Mouse (Mus musculus) CH12.LX (cell line): Measurements from ENCODE around the gene BC016579. TPM values are rescaled to one million over a fixed set of nuclear protein-coding genes. Genes with fewer than 3 reads are reported as not detected.

ENCODE experiments used
- DNase-seq: peaks from one replicate; pipeline ENCODE4 v3.0.0-alpha.2; 2013; ENCODE audit errors: extremely low read depth
- H3K27ac ChIP-seq: 2 replicates; pipeline ENCODE4 v1.5.1; 2012; ENCODE audit warnings: low read depth, mild to moderate bottlenecking, control low read depth, moderate library complexity; ENCODE audit not compliant: insufficient read depth
- H3K27me3 ChIP-seq: replicated peaks from 2 replicates; pipeline ENCODE3; 2012; ENCODE audit warnings: inconsistent platforms
- H3K36me3 ChIP-seq, 2 experiments: replicated peaks in 1 of 2; 2 replicates each; pipeline versions ENCODE3 to v1.6.1; 2012; ENCODE audit warnings: inconsistent platforms in 1 of 2, low read length in 1 of 2, mild to moderate bottlenecking in 1 of 2, mixed read lengths in 1 of 2, moderate library complexity in 1 of 2; ENCODE audit not compliant: control insufficient read depth in 1 of 2, insufficient read depth in 1 of 2
- H3K4me1 ChIP-seq, 2 experiments: 2 replicates each; pipeline ENCODE4 v1.6.1; 2012; ENCODE audit warnings: inconsistent platforms in 1 of 2, moderate library complexity in 1 of 2; ENCODE audit not compliant: insufficient read depth in 2 of 2, control insufficient read depth in 1 of 2
- H3K4me2 ChIP-seq: 2 replicates; pipeline ENCODE4 v1.6.1; 2012; ENCODE audit warnings: low read depth, mild to moderate bottlenecking, control low read depth; ENCODE audit not compliant: poor library complexity, insufficient read depth, severe bottlenecking
- H3K4me3 ChIP-seq, 3 experiments: fragments of 150-350 bp in 1 of 3; sonication (generic) in 1 of 3; replicated peaks in 1 of 3; 2 replicates each; pipeline versions ENCODE3 to v1.5.1; 2011 to 2012; ENCODE audit warnings: low read depth in 2 of 3, low read length in 2 of 3, mild to moderate bottlenecking in 2 of 3, moderate library complexity in 2 of 3, control low read depth in 1 of 3, improper control_type of control experiment in 1 of 3, inconsistent platforms in 1 of 3, mixed read lengths in 1 of 3; ENCODE audit not compliant: poor library complexity in 1 of 3
- H3K79me2 ChIP-seq: replicated peaks from 2 replicates; pipeline ENCODE4 v1.6.1; 2012; ENCODE audit warnings: mild to moderate bottlenecking, moderate library complexity; ENCODE audit not compliant: control insufficient read depth, poor library complexity, insufficient read depth, severe bottlenecking; ENCODE audit errors: extremely low read depth
- H3K9ac ChIP-seq: 2 replicates; pipeline ENCODE4 v1.6.1; 2012; ENCODE audit warnings: low read depth, mild to moderate bottlenecking, control low read depth, moderate library complexity; ENCODE audit not compliant: insufficient read depth
- H3K9me3 ChIP-seq: replicated peaks from 2 replicates; pipeline ENCODE3; 2012; ENCODE audit warnings: low read length, inconsistent platforms, mixed read lengths
- CHD2 ChIP-seq: IDR thresholded peaks from 2 replicates; pipeline ENCODE4 v1.6.1; 2011; ENCODE audit warnings: low read length, improper control_type of control experiment
- CTCF ChIP-seq, 2 experiments: IDR thresholded peaks in 1 of 2; conservative IDR thresholded peaks in 1 of 2; 2 replicates each; pipeline ENCODE4 v1.5.1; 2011 to 2012; ENCODE audit warnings: low read depth in 2 of 2, low read length in 2 of 2, improper control_type of control experiment in 1 of 2, inconsistent platforms in 1 of 2, mild to moderate bottlenecking in 1 of 2, moderate library complexity in 1 of 2
- ELF1 ChIP-seq: IDR thresholded peaks from 2 replicates; pipeline ENCODE4 v1.6.1; 2014; ENCODE audit warnings: low read depth, mild to moderate bottlenecking, inconsistent platforms, low read length, improper control_type of control experiment
- HCFC1 ChIP-seq: IDR thresholded peaks from 2 replicates; pipeline ENCODE4 v1.6.1; 2012; ENCODE audit warnings: low read depth, mild to moderate bottlenecking, inconsistent platforms, low read length, improper control_type of control experiment
- IRF4 ChIP-seq: IDR thresholded peaks from 2 replicates; pipeline ENCODE4 v1.6.1; 2014; ENCODE audit warnings: low read depth, mild to moderate bottlenecking, inconsistent platforms, low read length, improper control_type of control experiment
- JUND ChIP-seq: conservative IDR thresholded peaks from 2 replicates; pipeline ENCODE4 v1.6.1; 2011; ENCODE audit warnings: low read depth, low read length, improper control_type of control experiment
- MAX ChIP-seq: IDR thresholded peaks from 2 replicates; pipeline ENCODE4 v1.6.1; 2011; ENCODE audit warnings: low read length, improper control_type of control experiment
- MEF2A ChIP-seq: IDR thresholded peaks from 2 replicates; pipeline ENCODE4 v1.6.1; 2014; ENCODE audit warnings: low read depth, mild to moderate bottlenecking, inconsistent platforms, low read length, improper control_type of control experiment, borderline replicate concordance
- RAD21 ChIP-seq: IDR thresholded peaks from 2 replicates; pipeline ENCODE4 v1.6.1; 2011; ENCODE audit warnings: low read depth, mild to moderate bottlenecking, low read length, improper control_type of control experiment, moderate library complexity
- SMC3 ChIP-seq: IDR thresholded peaks from 2 replicates; pipeline ENCODE4 v1.6.1; 2011; ENCODE audit warnings: low read depth, low read length, improper control_type of control experiment
- TBP ChIP-seq: conservative IDR thresholded peaks from 2 replicates; pipeline ENCODE4 v1.6.1; 2011; ENCODE audit warnings: low read depth, low read length, improper control_type of control experiment
- UBTF ChIP-seq: IDR thresholded peaks from 2 replicates; pipeline ENCODE4 v1.6.1; 2012; ENCODE audit warnings: low read depth, mild to moderate bottlenecking, inconsistent platforms, low read length, improper control_type of control experiment, moderate library complexity
- USF1 ChIP-seq: IDR thresholded peaks from 2 replicates; pipeline ENCODE4 v1.6.1; 2014; ENCODE audit warnings: low read depth, mild to moderate bottlenecking, inconsistent platforms, low read length, improper control_type of control experiment
- ZNF384 ChIP-seq: IDR thresholded peaks from 2 replicates; pipeline ENCODE4 v1.6.1; 2012; ENCODE audit warnings: low read depth, low read length, improper control_type of control experiment, inconsistent platforms
- dilution Hi-C: fragments of 300-500 bp; cut with MboI; formaldehyde crosslinking; loops from 2 replicates; pipeline ENCODE4 v1.14.3; 2020; ENCODE audit warnings: low sequenced_read_pairs; ENCODE audit not compliant: extremely low pct_unique_long_range_greater_than_20kb, extremely low pct_ligation_motif_present
- in situ Hi-C: fragments of 300-500 bp; cut with MboI; formaldehyde crosslinking; loops from 3 replicates; pipeline ENCODE4 v1.14.3; 2019; ENCODE audit warnings: low sequenced_read_pairs, low pct_ligation_motif_present, low pct_unique_long_range_greater_than_20kb, mixed read lengths
- polyA plus RNA-seq: library from polyadenylated mRNA; unstranded; fragments of >175 nt; gene quantifications from 2 replicates; pipeline ENCODE4 v1.2.1, GENCODE M21; 2012; ENCODE audit warnings: low read depth; ENCODE audit not compliant: insufficient read length
- total RNA-seq, 2 experiments: library from RNA; depleted of rRNA; stranded (reverse); fragments of 300-350 nt in 1 of 2; fragments of >200 nt in 1 of 2; gene quantifications; 2 replicates each; pipeline ENCODE4 v1.2.3; 2012 to 2014

BC016579 gene
- total and polyA plus RNA-seq, 3 experiments: not detected

- TF ChIP-seq SMC3 (peak; percentile 50), HCFC1 (no peak), USF1 (no peak), CTCF (conservative IDR thresholded peaks at IDR 0.05 in 1 of 2, IDR thresholded peaks at IDR 0.05 in 1 of 2; ENCODE audit: low read depth in 2 of 2, low read length in 2 of 2) (peak; percentile 51 to 79), MAX (no peak), ELF1 (no peak), IRF4 (peak; percentile 50; the same call in 1 of the 2 replicates), JUND (no peak), RAD21 (peak; percentile 82)
- Histone ChIP-seq H3K4me2 (no peak overlapping the region), H3K36me3 (no peaks in the 10 kb centered on the region), H3K9ac (no peak overlapping the region), H3K4me1 (peaks cover 0 to 2% of the 10 kb centered on the region in 2 experiments; a peak in 1 of 4 replicates), H3K79me2 (no peaks in the 10 kb centered on the region), H3K9me3 (no peaks in the 10 kb centered on the region), H3K27ac (no peak overlapping the region), H3K27me3 (no peaks in the 10 kb centered on the region), H3K4me3 (no peak overlapping the region)
- in situ Hi-C loops: no loop called here
- dilution Hi-C loops: no loop called here
- DNase-seq: peak; percentile 36
Measured at GRCm38 (mm10) chr16:45676462-45676861, 22.6 kb upstream of the BC016579 start.

GRCm38 (mm10) chr16:45670005-45670404 lies 16.1 kb upstream of the BC016579 start:
- Histone ChIP-seq H3K4me1 (peaks cover 5 to 8% of the 10 kb centered on the region in 2 experiments; a peak in 2 of 4 replicates), H3K9ac (no peak overlapping the region), H3K9me3 (no peaks in the 10 kb centered on the region), H3K4me3 (no peak overlapping the region), H3K36me3 (no peaks in the 10 kb centered on the region), H3K79me2 (no peaks in the 10 kb centered on the region), H3K4me2 (no peak overlapping the region), H3K27ac (no peak overlapping the region), H3K27me3 (no peaks in the 10 kb centered on the region)
- DNase-seq: no peak
- dilution Hi-C loops (no loop called here), in situ Hi-C loops (no loop called here)
- TF ChIP-seq TBP (no peak), RAD21 (no peak), CHD2 (no peak), JUND (no peak)

- TF ChIP-seq ZNF384 (no peak), MEF2A (no peak), UBTF (no peak)
- in situ Hi-C loops (no loop called here), dilution Hi-C loops (no loop called here)
- no peaks in the 10 kb centered on the region for H3K36me3 ChIP-seq
- no peaks in the 10 kb centered on the region for H3K9me3 ChIP-seq
- H3K27ac ChIP-seq: no peak overlapping the region
- peaks cover 5 to 8% of the 10 kb centered on the region in 2 experiments; a peak in 2 of 4 replicates for H3K4me1 ChIP-seq
- no peak for DNase-seq
- H3K9ac ChIP-seq: no peak overlapping the region
- no peaks in the 10 kb centered on the region for H3K79me2 ChIP-seq
- H3K4me3 ChIP-seq: no peak overlapping the region
- H3K4me2 ChIP-seq: no peak overlapping the region
- H3K27me3 ChIP-seq: no peaks in the 10 kb centered on the region
Measured at GRCm38 (mm10) chr16:45668178-45668577, 14.3 kb upstream of the BC016579 start.
